8 mouse cellular contexts compared by ENCODE assay signal in the genomic region with DNA sequence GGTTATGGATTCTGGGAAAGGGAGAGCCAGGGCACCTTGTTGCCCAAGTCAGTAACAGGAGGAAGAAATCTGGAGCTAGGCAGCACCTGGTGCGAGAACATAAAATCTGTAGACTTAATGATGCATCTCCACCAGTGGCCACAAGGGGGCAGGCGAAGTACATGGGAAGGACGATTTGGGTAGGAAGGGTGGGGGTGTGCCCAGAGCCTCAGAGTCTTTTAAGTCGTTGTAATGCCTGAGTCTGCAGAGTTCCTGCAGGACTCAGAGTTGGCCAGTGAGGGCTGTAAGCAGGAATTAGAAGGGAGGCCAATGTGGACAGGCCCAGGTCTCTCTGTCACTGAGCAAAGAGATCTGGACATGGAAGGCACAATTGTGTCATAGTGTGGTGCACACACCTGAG. TPM values are rescaled to one million over a fixed set of nuclear protein-coding genes. Genes with fewer than 3 reads are reported as not detected.
DNase-seq lines count a peak whose midpoint lies in the region; ATAC-seq lines count a peak whose summit lies in the region.

No protein-coding gene starts in this region.

- peak; percentile 68 for ATAC-seq in granulocyte monocyte progenitor cell, adult 5-6 weeks (replicated peaks; ENCODE audit: poor library complexity, severe bottlenecking)
- 0 out of 2 replicates have a peak, but pooled peaks have one; percentile 41 for ATAC-seq in kidney, embryonic 15.5 days (replicated peaks; ENCODE audit: low FRiP score)
- no peak for ATAC-seq in liver, embryonic 11.5 days (replicated peaks; ENCODE audit: low FRiP score)
- ATAC-seq in neural tube, embryonic 13.5 days (ENCODE audit: low read depth), result peak; percentile 55

- H3K27me3 ChIP-seq in kidney, embryonic 15.5 days, result peaks cover 42% of the 10 kb centered on the region
- peaks cover 20% of the 10 kb centered on the region for H3K27me3 ChIP-seq in liver, embryonic 11.5 days (replicated peaks; ENCODE audit: control insufficient read depth, insufficient read depth, low read length)
- peaks cover 5% of the 10 kb centered on the region; the same call in 1 of the 2 replicates for H3K27me3 ChIP-seq in neural tube, embryonic 13.5 days

- peaks cover 6% of the 10 kb centered on the region; the same call in 1 of the 2 replicates for H3K4me1 ChIP-seq in kidney, embryonic 15.5 days
- no peaks in the 10 kb centered on the region for H3K4me1 ChIP-seq in liver, embryonic 11.5 days (replicated peaks; ENCODE audit: control insufficient read depth, insufficient read depth, low read length)
- H3K4me1 ChIP-seq in neural tube, embryonic 13.5 days (replicated peaks), result peaks cover 16% of the 10 kb centered on the region

- no peak overlapping the region for H3K4me2 ChIP-seq in kidney, embryonic 15.5 days
- H3K4me2 ChIP-seq in liver, embryonic 11.5 days, result no peak overlapping the region
- H3K4me2 ChIP-seq in neural tube, embryonic 13.5 days, result no peak overlapping the region

- no peak overlapping the region for H3K27ac ChIP-seq in kidney, embryonic 15.5 days
- no peak overlapping the region for H3K27ac ChIP-seq in liver, embryonic 11.5 days (ENCODE audit: low read depth, low read length)
- no peak overlapping the region for H3K27ac ChIP-seq in neural tube, embryonic 13.5 days (replicated peaks)

- no peaks in the 10 kb centered on the region for H3K9me3 ChIP-seq in kidney, embryonic 15.5 days (replicated peaks)
- H3K9me3 ChIP-seq in liver, embryonic 11.5 days (ENCODE audit: control insufficient read depth, low read length), result no peaks in the 10 kb centered on the region
- no peaks in the 10 kb centered on the region for H3K9me3 ChIP-seq in neural tube, embryonic 13.5 days

- H3K36me3 ChIP-seq in kidney, embryonic 15.5 days, result no peaks in the 10 kb centered on the region
- no peaks in the 10 kb centered on the region for H3K36me3 ChIP-seq in liver, embryonic 11.5 days (ENCODE audit: control insufficient read depth, insufficient read depth, low read length)
- 0 out of 2 replicates have a peak, but pooled peaks cover 7% of the 10 kb centered on the region for H3K36me3 ChIP-seq in neural tube, embryonic 13.5 days

- no peak overlapping the region for H3K4me3 ChIP-seq in kidney, embryonic 15.5 days (replicated peaks)
- H3K4me3 ChIP-seq in liver, embryonic 11.5 days (ENCODE audit: low read depth, low read length), result no peak overlapping the region
- no peak overlapping the region for H3K4me3 ChIP-seq in neural tube, embryonic 13.5 days

- 0% methylated on average over 4 of the region's 4 CpGs for WGBS in kidney, embryonic 15.5 days
- under 1% methylated on average over 4 of the region's 4 CpGs for WGBS in liver, embryonic 11.5 days
- 0% methylated on average over 4 of the region's 4 CpGs for WGBS in neural tube, embryonic 13.5 days

- no peak overlapping the region for H3K9ac ChIP-seq in kidney, embryonic 15.5 days
- H3K9ac ChIP-seq in liver, embryonic 11.5 days (ENCODE audit: low read depth, low read length), result no peak overlapping the region
- no peak overlapping the region for H3K9ac ChIP-seq in neural tube, embryonic 13.5 days

- peak; percentile 95 for DNase-seq in 3T3-L1 (ENCODE audit: low read depth, low spot score)
- DNase-seq in adrenal gland, postnatal 10 days, result peak; percentile 91
- peak; percentile 85 for DNase-seq in embryo, embryonic 11.5 days (ENCODE audit: low read depth, low spot score)
- DNase-seq in liver, embryonic 11.5 days (ENCODE audit: low spot score), result peak; percentile 77
- DNase-seq in telencephalon, adult 2 months (ENCODE audit: low read depth, low spot score), result peak; percentile 77

RNA-seq across cellular contexts. Expression of gene Slc22a12, which starts 53.8 kb away (rescaled TPM):
- not detected for total RNA-seq in adrenal gland, postnatal 10 days (2021)
- not detected in 2 replicates for total RNA-seq in granulocyte monocyte progenitor cell, adult 5-6 weeks (2014; fragmentation: Nextera tagmentation)
- not detected in 2 replicates for total RNA-seq in granulocyte monocyte progenitor cell, adult 5-6 weeks (2017)
- polyA plus RNA-seq in kidney, embryonic 15.5 days (2015; fragmentation: Nextera tagmentation; extraction: Ambion mirVana), result 14.1 and 16.3 TPM in 2 replicates
- polyA plus RNA-seq in liver, embryonic 11.5 days (2014; fragmentation: Nextera tagmentation; extraction: Ambion mirVana), result not detected in 2 replicates
- not detected in 2 replicates for polyA plus RNA-seq in neural tube, embryonic 13.5 days (2015; fragmentation: Nextera tagmentation; extraction: Ambion mirVana)

Comparison
In these comparisons a context has a peak if more than half of its experiments do, and no peak if none do; other contexts are left out.
1. RNA of gene Slc22a12, which starts 53.8 kb away (polyA plus RNA-seq): 14.1 to 16.3 TPM in kidney, embryonic 15.5 days; not detected in liver, embryonic 11.5 days and not detected in neural tube, embryonic 13.5 days; every median in the first group is over 10 times any median in the second.
2. Peak in every context shown above with its lines, with median percentiles within 50 percentile points of each other: DNase-seq.